Mouse (Mus musculus): ENCODE measurements around the gene Atg4d. TPM values are rescaled to one million over a fixed set of nuclear protein-coding genes. Genes with fewer than 3 reads are reported as not detected.
A peak's percentile ranks its signal among the peaks of the same experiment; 100 is the strongest.

Atg4d gene
- polyA plus RNA-seq, 1 experiment from 2014 or later = 4.0 TPM

DNA sequence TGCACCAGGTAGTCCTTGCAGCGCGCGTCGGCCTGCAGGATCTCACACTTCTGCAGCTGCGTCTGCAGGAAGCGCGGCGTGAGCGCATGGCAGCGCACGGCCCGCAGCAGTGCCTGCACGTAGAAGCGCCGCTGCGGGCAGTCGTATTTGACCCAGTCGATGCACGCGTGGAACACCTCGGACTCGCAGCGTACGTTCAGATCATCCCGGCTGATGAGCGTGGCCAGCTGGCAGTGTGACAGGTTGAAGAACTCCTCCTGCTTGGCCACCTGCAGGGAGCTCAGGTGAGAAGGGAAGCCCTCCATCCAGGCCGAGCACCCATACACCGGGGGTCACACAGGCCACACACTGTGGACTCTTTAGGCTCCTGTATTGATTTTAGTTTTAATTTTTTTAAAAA lies 31.3 kb upstream of the Atg4d start:
- Histone ChIP-seq H3K4me3 (ENCODE audit: inconsistent target) (no peak overlapping the region), H3K27ac (no peak overlapping the region), H3K36me3 (ENCODE audit: inconsistent target) (peaks cover 35% of the 10 kb centered on the region), H3K79me2 (ENCODE audit: inconsistent target) (peaks cover 61% of the 10 kb centered on the region)
- WGBS (ENCODE audit: missing documents) = 96% methylated on average over 28 of the region's 28 CpGs

DNA sequence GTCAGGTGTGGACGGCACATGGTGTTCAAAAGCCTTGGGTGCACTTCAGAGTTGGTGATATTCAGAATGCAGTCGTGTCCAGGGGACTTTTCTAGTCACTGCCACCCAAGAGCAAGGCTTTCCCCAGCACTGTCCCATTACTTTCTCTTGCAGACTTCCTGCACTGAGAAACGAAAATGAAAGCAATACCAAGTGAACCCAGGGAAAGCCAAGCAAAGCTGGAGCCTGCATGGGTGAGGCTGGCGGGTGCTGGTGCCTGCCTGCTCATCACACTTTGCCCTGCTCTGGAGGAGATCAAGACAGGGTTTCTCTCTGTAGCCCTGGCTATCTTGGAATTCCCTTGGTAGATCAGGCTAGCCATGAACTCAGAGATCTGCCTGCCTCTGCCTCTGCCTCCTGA lies 29.8 kb upstream of the Atg4d start:
- peak overlapping the region; percentile 69 for H3K27ac ChIP-seq
- H3K4me3 ChIP-seq (ENCODE audit: inconsistent target) = peak overlapping the region; percentile 12; the same call in 1 of the 2 replicates
- 22% methylated on average over 4 of the region's 4 CpGs for WGBS (ENCODE audit: missing documents)
- peaks cover 61% of the 10 kb centered on the region for H3K79me2 ChIP-seq (ENCODE audit: inconsistent target)
- peaks cover 26% of the 10 kb centered on the region for H3K36me3 ChIP-seq (ENCODE audit: inconsistent target)

DNA sequence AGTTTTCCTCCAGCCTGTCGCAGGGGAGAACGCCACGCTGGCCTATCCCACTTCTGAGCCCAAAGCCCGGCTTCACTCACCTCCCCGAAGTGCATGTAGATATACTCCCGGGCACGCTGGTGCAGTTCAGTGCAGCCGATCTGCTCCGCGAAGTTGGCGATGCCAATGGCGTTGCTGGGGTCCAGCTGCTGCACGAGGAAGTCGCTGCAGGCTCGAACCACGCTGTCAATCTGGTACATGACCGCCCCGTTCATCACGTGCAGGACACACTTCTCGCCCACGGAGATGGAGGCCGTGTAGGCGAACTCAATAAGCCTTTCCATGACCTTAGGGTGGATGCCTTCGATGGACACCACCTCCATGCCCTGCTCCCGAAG lies 28.1 kb upstream of the Atg4d start:
- Histone ChIP-seq H3K27ac (peak overlapping the region; percentile 85), H3K79me2 (ENCODE audit: inconsistent target) (peaks cover 61% of the 10 kb centered on the region), H3K4me3 (ENCODE audit: inconsistent target) (peak overlapping the region; percentile 92), H3K36me3 (ENCODE audit: inconsistent target) (peaks cover 9% of the 10 kb centered on the region; the same call in 1 of the 2 replicates)
- 61% methylated on average over 25 of the region's 25 CpGs for WGBS (ENCODE audit: missing documents)

DNA sequence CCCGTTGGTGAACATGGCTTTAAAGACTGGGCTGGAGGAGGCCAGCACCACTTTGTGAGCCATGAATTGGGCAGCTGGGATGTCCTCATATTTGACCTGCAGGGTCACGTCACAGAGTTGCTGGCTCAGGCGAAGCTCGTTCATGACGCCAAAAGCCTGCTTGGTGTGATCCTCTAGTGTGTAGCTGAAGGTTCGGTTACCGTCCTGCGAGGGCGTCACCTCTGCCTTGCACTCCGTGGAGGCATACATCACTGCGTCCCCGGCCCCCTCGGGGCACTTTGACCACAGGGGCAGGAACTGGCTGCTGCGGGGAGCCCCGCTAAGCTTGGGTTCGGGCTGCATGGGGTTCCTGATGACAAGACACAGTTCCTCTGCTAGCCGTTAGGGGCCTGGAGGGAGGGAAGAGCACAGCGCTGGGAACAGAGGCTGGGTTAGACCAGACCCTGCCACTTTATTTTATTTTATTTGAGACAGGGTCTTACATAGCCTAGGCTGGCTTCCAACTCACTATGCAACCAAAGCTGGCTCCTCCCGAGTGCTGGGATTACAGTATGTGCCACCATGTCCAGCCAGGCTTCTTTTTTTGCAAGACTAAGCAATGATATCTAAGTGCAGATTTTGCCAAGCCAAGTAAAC lies 27.6 kb upstream of the Atg4d start:
- 15% methylated on average over 19 of the region's 19 CpGs for WGBS (ENCODE audit: missing documents)
- H3K4me3 ChIP-seq (ENCODE audit: inconsistent target) = peak overlapping the region; percentile 92
- H3K27ac ChIP-seq = peak overlapping the region; percentile 85
- peaks cover 4% of the 10 kb centered on the region; the same call in 1 of the 2 replicates for H3K36me3 ChIP-seq (ENCODE audit: inconsistent target)
- H3K79me2 ChIP-seq (ENCODE audit: inconsistent target) = peaks cover 57% of the 10 kb centered on the region

DNA sequence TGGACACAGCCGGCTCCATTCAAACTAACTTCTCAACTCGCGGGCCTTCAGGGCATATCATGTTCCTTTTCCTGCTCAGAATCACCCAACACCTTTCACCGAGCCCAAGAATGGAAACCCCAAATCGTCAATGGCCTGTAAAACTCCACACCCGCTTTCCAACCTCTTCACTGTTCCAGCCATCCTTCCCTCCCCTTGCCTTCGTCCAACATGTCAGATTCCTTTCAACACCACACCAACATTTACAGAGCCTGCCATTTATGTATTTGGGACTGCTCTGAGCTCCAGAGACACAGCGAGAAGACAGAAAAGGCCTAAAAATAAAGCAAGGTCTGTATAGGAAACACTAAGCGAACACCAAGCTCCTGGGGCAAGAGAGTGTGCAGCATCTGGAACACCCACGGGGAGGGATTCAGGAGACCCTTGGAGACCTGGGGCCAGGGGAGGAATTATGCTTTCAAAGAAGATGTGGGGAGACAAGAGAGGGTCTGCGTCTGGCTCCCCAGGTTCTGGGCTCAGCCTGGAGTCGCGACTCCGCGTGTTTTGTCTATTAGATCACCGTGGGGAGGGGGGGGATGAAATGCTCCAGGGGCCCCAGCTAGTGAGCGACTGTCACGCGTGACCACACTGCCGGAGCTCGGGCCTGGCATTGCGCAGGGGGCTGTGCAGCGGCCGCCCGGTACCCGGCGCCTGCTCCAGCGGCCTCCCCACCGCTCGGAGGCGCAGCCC lies 26.9 kb upstream of the Atg4d start:
- H3K79me2 ChIP-seq (ENCODE audit: inconsistent target) = peaks cover 52% of the 10 kb centered on the region
- peak overlapping the region; percentile 85 for H3K27ac ChIP-seq
- H3K4me3 ChIP-seq (ENCODE audit: inconsistent target) = peak overlapping the region; percentile 92
- no peaks in the 10 kb centered on the region for H3K36me3 ChIP-seq (ENCODE audit: inconsistent target)
- 2% methylated on average over 26 of the region's 31 CpGs for WGBS (ENCODE audit: missing documents)

DNA sequence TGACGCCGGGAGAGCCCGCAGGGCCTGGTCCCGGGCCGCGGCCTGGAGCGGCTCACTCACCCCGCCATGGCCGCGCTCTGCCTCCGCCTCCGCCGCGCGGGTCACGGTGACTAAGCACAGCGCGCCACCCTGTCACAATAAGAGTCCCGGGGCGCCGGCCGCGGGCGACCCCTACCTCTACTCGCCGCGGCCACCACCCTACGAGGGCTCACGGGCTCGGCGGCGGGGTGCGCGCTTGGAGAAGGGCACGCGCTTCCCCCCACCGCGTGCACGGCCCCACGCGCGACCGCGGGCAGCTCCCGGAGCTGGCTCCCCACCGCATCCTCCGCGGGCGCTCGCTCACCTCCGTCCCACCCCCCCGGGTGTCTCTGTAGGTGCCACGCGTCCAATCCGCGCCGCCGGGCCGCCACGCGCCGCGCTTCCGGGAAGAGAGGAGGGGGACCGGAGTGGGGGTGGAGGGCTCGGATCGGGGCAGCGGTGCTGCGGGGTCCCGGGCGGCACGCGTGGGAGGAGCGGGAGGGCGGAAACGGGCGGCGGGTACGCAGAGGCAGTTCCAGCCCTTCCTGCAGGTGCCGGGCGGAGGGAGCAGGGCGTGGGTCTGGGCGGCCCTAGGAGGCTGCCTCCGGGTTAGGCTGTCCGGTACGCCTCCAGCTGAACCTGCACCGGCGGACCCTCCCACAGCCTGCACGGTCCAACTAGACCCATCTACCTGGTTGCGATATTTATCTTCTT lies 26.2 kb upstream of the Atg4d start, which contains the start of gene Keap1:
Keap1 (minus strand) TSS at position 629 of the 732 bp plus-strand sequence.
- H3K27ac ChIP-seq = peak within 1 kb of the TSS; percentile 85
- WGBS (ENCODE audit: missing documents) = 1% methylated on average over 65 of the region's 90 CpGs
- H3K4me3 ChIP-seq (ENCODE audit: inconsistent target) = peak within 1 kb of the TSS; percentile 92
- H3K36me3 ChIP-seq (ENCODE audit: inconsistent target) = no peaks in the 10 kb centered on the region
- peaks cover 45% of the 10 kb centered on the region for H3K79me2 ChIP-seq (ENCODE audit: inconsistent target)

DNA sequence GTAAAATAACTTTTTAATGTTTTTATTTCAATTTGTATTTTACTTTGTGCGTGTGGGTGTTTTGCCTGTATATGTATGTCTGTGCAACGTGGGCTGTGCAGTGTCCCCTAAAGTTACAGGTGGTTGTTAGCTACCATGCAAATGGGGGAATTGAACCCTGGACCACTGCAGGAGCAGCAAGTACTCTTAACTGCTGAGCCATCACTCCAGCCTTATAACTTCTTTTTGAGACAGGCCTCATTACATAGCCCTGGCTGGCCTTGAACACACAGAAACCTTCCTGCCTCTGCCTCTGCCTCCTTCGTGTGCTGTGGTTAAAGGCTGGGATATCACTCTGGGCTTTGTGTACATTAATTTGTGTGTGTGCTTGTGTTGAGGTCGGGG lies 25.6 kb upstream of the Atg4d start:
- Histone ChIP-seq H3K79me2 (ENCODE audit: inconsistent target) (peaks cover 40% of the 10 kb centered on the region), H3K4me3 (ENCODE audit: inconsistent target) (peak overlapping the region; percentile 38), H3K36me3 (ENCODE audit: inconsistent target) (no peaks in the 10 kb centered on the region), H3K27ac (no peak overlapping the region)
- 46% methylated on average over 4 of the region's 4 CpGs for WGBS (ENCODE audit: missing documents)

DNA sequence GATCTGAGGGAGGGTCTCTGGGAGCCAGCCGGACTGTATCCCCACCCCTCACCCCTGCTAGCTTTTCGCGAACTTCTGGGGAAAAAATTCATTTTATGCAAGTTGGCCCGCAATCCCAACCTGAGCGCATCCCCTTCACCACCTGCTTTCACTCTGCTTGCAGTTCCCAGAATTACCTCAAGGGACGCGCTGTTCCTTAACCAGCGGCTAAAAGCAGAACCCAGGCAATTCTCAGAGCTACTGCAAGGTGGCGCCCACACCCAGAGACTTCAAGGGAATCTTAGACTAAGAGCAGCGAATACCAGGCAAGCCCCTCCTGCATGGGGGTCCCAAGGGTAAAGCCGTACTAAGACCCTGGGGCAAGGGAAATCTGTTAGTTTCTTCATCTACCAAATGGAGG lies 23.8 kb upstream of the Atg4d start:
- H3K27ac ChIP-seq = no peak overlapping the region
- H3K79me2 ChIP-seq (ENCODE audit: inconsistent target) = peaks cover 21% of the 10 kb centered on the region
- WGBS (ENCODE audit: missing documents) = 2% methylated on average over 11 of the region's 11 CpGs
- H3K36me3 ChIP-seq (ENCODE audit: inconsistent target) = no peaks in the 10 kb centered on the region
- no peak overlapping the region for H3K4me3 ChIP-seq (ENCODE audit: inconsistent target)

DNA sequence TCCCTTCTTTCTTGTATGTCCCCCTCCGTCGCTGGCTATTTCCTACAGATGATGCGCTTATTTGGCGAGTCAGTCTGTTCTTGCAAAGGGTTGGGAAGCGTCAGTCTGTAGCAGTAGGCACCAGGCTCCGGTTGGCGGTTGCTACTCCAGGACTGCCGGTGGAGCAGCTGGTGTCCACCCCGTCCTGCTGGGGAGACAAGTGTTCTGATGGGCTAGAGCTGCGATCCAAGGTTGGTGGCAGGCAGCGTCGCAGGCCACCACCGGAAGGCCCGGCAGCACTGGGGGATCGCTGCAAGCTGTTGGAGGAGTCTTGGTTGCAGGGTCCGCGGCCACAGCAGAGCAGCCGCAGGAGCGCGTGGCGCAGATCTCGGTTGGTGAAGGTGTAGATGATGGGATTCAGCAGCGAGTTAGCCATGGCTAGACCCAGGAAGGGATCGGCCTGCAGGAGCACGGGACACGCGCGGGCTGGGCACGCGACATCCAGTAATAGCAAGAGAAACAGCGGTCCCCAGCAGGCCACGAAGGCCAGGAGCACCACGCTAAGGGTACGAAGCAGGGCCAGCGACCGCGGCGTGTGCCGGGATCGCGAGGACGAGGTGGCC lies 21.2 kb upstream of the Atg4d start:
- H3K79me2 ChIP-seq (ENCODE audit: inconsistent target) = no peaks in the 10 kb centered on the region
- no peak overlapping the region for H3K4me3 ChIP-seq (ENCODE audit: inconsistent target)
- H3K27ac ChIP-seq = no peak overlapping the region
- H3K36me3 ChIP-seq (ENCODE audit: inconsistent target) = no peaks in the 10 kb centered on the region
- 16% methylated on average over 42 of the region's 42 CpGs for WGBS (ENCODE audit: missing documents)

DNA sequence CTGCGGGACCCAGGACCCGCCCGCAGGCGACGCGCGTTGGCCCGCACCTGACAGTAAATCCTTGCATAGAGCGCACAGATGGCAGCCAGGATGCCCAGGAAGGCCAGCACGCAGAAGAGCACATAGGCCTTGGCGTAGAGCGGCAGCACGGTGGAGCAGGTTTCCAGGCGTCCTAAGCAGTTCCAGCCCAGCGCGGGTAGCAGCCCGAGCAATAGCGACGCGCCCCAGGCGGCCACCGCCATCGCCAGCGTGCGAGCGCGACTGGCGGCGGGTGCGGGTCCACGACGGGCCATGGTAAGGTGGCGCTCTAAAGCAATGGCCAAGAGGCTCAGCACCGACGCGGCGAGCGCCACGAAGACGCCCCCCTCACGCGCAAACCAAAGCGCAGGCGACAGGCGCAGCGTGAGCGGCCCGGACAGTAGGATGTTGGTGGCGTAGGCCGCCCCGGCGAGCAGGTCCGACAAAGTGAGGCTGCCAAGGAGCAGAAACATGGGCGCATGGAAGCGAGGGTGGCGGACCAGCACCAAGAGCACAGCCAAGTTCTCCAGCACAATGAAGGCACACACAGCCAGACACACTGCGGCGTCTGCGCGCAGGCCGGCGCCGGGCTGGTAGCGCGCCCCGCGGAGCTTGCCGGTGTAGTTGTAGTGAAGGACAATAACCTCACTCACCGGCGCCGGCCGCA lies 20.5 kb upstream of the Atg4d start:
- H3K36me3 ChIP-seq (ENCODE audit: inconsistent target) = no peaks in the 10 kb centered on the region
- 3% methylated on average over 72 of the region's 72 CpGs for WGBS (ENCODE audit: missing documents)
- H3K27ac ChIP-seq = no peak overlapping the region
- no peaks in the 10 kb centered on the region for H3K79me2 ChIP-seq (ENCODE audit: inconsistent target)
- no peak overlapping the region for H3K4me3 ChIP-seq (ENCODE audit: inconsistent target)

DNA sequence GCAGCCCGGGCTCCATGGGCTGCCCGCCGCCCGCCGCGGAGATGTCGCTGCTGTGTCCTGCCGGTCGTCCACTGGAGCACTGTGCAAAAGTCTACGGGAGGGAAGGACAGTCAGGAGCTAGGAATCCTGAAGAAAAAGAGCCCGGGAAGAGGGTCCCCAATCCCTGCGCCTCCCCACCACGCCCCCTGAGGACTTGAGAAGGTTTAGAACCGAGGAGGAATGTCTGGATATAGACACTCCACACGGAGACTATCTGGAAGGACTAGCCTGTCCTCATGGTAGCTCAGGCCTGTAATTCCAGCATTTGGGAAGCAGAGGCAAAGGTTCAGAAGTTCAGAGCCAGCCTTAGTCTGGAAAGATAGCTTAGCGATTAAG lies 20.0 kb upstream of the Atg4d start:
- WGBS (ENCODE audit: missing documents) = 14% methylated on average over 15 of the region's 16 CpGs
- Histone ChIP-seq H3K4me3 (ENCODE audit: inconsistent target) (no peak overlapping the region), H3K79me2 (ENCODE audit: inconsistent target) (no peaks in the 10 kb centered on the region), H3K27ac (no peak overlapping the region), H3K36me3 (ENCODE audit: inconsistent target) (no peaks in the 10 kb centered on the region)

DNA sequence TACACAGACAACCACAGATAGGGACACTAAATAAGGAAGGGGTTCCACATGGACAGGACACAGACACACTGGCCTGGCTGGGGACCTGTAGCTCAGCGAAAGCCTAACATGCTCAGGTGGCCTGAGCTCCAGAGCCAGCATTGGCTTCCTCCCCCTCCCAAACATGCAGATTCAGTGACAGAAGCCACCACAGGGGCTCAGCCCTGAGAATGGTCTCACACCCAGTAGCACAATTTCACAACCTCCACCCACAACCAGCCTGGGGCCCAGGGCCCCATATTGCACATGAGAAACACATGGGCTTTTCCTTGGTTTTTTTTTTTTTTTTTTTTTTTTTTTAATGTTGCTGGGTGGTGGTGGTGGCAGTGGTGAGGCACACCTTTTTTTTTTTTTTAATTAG lies 18.8 kb upstream of the Atg4d start:
- Histone ChIP-seq H3K36me3 (ENCODE audit: inconsistent target) (no peaks in the 10 kb centered on the region), H3K4me3 (ENCODE audit: inconsistent target) (no peak overlapping the region), H3K27ac (no peak overlapping the region), H3K79me2 (ENCODE audit: inconsistent target) (no peaks in the 10 kb centered on the region)
- no CpG with 5 or more reads among the region's 1 CpGs for WGBS (ENCODE audit: missing documents)

DNA sequence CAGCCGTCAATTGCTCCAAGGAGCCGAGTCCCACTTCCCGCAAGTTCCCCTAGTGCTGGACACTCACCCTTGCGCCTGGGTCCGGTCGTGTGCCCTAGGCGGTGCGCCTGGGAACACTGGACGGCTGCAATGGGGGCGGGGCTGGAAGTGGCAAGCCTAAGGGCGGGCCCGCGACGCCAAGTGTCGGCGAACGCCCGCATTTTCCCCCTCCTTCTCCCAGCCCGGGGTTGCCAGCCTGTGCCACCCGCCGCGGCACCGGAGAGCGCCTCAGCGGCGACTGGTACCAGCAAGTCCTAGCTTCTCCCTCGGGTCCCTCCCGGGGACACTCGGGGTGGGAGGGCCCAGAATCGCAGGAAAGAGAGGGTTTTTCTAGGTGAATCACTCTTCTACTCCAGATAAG lies 16.8 kb upstream of the Atg4d start, which contains the start of gene S1pr5:
S1pr5 (minus strand) TSS at position 118 of the 400 bp plus-strand sequence.
- Histone ChIP-seq H3K27ac (no peak within 1 kb of the TSS), H3K36me3 (ENCODE audit: inconsistent target) (no peaks in the 10 kb centered on the region), H3K79me2 (ENCODE audit: inconsistent target) (no peaks in the 10 kb centered on the region), H3K4me3 (ENCODE audit: inconsistent target) (no peak within 1 kb of the TSS)
- 7% methylated on average over 29 of the region's 30 CpGs for WGBS (ENCODE audit: missing documents)

Data from macrophage (primary cell).